Mouse (Mus musculus) G1E (cell line): ENCODE results near the gene AU022252. TPM values are rescaled to one million over a fixed set of nuclear protein-coding genes. Genes with fewer than 3 reads are reported as not detected.

Experiments
- ATAC-seq: 2 replicates; pipeline ENCODE4 v1.8.0; 2016; ENCODE audit warnings: mild to moderate bottlenecking; ENCODE audit not compliant: insufficient number of reproducible peaks, poor library complexity, low FRiP score, severe bottlenecking; ENCODE audit errors: extremely low read depth
- DNase-seq: peaks from one replicate; pipeline ENCODE4 v3.0.0; 2012; ENCODE audit warnings: low spot score
- H3K27me3 ChIP-seq: 2 replicates; pipeline ENCODE4 v1.6.1; 2012; ENCODE audit warnings: mild to moderate bottlenecking, low read length, inconsistent platforms; ENCODE audit not compliant: insufficient read depth
- H3K36me3 ChIP-seq: replicated peaks from 2 replicates; pipeline ENCODE3; 2012; ENCODE audit warnings: mild to moderate bottlenecking, inconsistent platforms
- H3K4me1 ChIP-seq: 2 replicates; pipeline ENCODE4 v1.6.1; 2012; ENCODE audit warnings: low read depth, low read length, inconsistent platforms, mixed read lengths; ENCODE audit not compliant: insufficient read depth
- H3K4me3 ChIP-seq: 2 replicates; pipeline ENCODE4 v1.5.1; 2012; ENCODE audit warnings: low read depth, mild to moderate bottlenecking, inconsistent platforms, low read length, moderate library complexity, mixed read lengths
- H3K9me3 ChIP-seq: replicated peaks from 2 replicates; pipeline ENCODE4 v1.6.1; 2012; ENCODE audit warnings: inconsistent platforms
- CTCF ChIP-seq: IDR thresholded peaks from 2 replicates; pipeline ENCODE4 v1.5.1; 2012; ENCODE audit warnings: low read depth, low read length, inconsistent platforms, mixed read lengths
- GATA1 ChIP-seq: IDR thresholded peaks from 2 replicates; pipeline ENCODE4 v1.6.1; 2012; ENCODE audit warnings: borderline replicate concordance, low read length, inconsistent platforms, mixed read lengths
- GATA2 ChIP-seq: IDR thresholded peaks from 2 replicates; pipeline ENCODE4 v1.6.1; 2012; ENCODE audit warnings: low read depth, low read length, inconsistent platforms, borderline replicate concordance
- POLR2AphosphoS5 ChIP-seq: IDR thresholded peaks from 2 replicates; pipeline ENCODE4 v1.6.1; 2012; ENCODE audit warnings: low read depth, low read length, inconsistent platforms; ENCODE audit not compliant: insufficient replicate concordance
- TAL1 ChIP-seq: conservative IDR thresholded peaks from 2 replicates; pipeline ENCODE4 v1.6.1; 2012; ENCODE audit warnings: low read depth, low read length, inconsistent platforms, mixed read lengths
- polyA plus RNA-seq: library from polyadenylated mRNA; stranded (reverse); fragments of >175 nt; gene quantifications from 2 replicates; pipeline ENCODE4 v1.2.3, GENCODE M21; 2012
- total RNA-seq, 2 experiments: library from RNA; stranded (forward) in 1 of 2; stranded (reverse) in 1 of 2; fragments of 200-1000 nt in 1 of 2; fragments of >200 nt in 1 of 2; fragmentation: Nextera tagmentation in 1 of 2; gene quantifications; 2 replicates each; pipeline ENCODE4 v1.2.3; 2014 to 2017

Gene AU022252
- total and polyA plus RNA-seq, 3 experiments: 10.1 to 25.9 (median 14.0) TPM

DNA sequence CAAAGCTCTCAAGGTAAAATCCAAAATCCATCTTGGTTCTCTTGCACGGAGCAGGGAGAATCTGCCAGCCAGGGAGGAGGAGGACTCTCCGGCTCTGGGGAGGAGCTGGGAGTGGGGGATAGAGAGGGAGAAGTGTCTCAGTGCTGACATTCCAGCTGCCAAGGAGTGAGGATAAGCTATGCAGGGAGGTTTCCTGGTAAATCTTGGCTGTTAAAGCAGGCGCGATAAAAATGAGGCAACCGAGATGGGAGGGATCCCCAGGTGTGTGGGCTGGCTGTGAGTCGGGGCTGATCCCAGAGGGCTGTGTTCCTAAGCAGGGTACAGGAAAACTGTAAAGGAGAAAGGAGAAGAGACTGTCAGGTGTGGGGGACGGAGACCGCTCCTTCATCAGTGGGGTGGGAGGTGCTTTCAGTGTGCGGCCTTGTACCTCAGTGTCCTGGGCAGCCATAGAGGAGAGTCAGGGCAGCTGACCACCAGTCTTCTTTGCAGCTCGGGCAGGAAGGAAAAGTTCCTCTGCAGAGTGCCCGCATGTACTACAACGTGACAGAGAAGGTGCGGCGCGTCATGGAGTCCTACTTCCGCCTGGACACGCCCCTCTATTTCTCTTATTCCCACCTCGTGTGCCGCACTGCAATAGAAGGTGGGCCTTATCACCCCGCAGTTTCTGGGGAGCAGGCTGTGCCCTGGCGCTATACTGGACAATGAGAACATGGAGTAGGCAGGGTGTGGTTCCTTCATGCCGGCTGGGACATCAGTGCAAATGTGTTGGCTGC lies 12.1 kb upstream of the AU022252 start:
- DNase-seq (no peak), ATAC-seq (no peak)
- Histone ChIP-seq H3K27me3 (no peaks in the 10 kb centered on the region), H3K4me3 (no peak overlapping the region), H3K36me3 (peaks cover 75% of the 10 kb centered on the region), H3K4me1 (0 out of 2 replicates have a peak, but pooled peaks cover 2% of the 10 kb centered on the region), H3K9me3 (no peaks in the 10 kb centered on the region)
- TF ChIP-seq GATA2 (no peak), POLR2AphosphoS5 (no peak), GATA1 (no peak), CTCF (no peak), TAL1 (no peak)

DNA sequence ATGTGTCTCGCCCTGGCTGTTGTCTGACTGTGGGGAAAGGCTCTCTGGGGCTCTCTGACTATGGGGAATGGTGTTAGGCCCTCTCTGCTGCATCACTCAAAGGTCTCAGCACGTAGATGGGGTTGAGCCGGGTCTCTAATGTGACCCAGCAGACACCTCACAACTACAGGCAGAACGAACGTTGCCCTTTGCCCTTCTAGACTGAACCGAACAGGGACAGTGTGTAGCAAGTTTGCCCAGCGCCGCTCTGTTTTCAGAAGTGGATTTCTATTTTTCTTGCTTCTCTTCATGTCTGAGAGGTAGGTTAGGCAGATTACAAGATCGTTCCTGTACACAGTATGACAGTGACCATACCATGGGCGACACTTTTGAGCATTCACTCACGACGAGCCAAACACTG lies 10.1 kb upstream of the AU022252 start:
- no peaks in the 10 kb centered on the region for H3K27me3 ChIP-seq
- peaks cover 82% of the 10 kb centered on the region for H3K36me3 ChIP-seq
- no peak for DNase-seq
- peaks cover 7% of the 10 kb centered on the region; the same call in 1 of the 2 replicates for H3K4me1 ChIP-seq
- TF ChIP-seq CTCF: no peak
- TF ChIP-seq GATA1: no peak
- TF ChIP-seq GATA2: no peak
- TF ChIP-seq TAL1: no peak
- TF ChIP-seq POLR2AphosphoS5: no peak
- no peak for ATAC-seq
- no peak overlapping the region for H3K4me3 ChIP-seq
- H3K9me3 ChIP-seq: no peaks in the 10 kb centered on the region

DNA sequence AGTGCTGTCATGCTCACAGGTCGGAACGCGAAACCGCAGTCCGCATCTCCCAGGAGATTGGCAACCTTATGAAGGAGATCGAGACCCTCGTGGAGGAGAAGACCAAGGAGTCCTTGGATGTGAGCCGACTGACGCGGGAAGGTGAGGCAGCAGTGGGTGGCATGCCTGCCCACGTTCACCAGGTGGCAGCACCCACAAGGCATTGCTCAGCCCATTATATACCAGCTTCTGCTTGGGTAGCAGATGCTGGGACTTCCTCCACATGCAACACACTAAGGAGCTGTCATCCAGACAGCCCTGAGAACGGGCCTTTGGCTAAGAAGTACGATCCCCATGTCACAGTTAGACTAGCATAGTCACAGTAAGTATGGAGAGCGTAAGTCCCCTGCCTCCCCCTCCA lies 9.2 kb upstream of the AU022252 start:
- no peaks in the 10 kb centered on the region for H3K27me3 ChIP-seq
- H3K36me3 ChIP-seq: peaks cover 84% of the 10 kb centered on the region
- H3K4me1 ChIP-seq: peaks cover 5% of the 10 kb centered on the region; the same call in 1 of the 2 replicates
- no peak overlapping the region for H3K4me3 ChIP-seq
- no peak for TF ChIP-seq TAL1
- TF ChIP-seq POLR2AphosphoS5: no peak
- peak; percentile 19; the same call in 1 of the 2 replicates for TF ChIP-seq CTCF
- H3K9me3 ChIP-seq: no peaks in the 10 kb centered on the region
- ATAC-seq (no peak), DNase-seq (no peak)

GRCm38 (mm10) chr4:119239181-119239682 lies 6.7 kb upstream of the AU022252 start:
- H3K27me3 ChIP-seq: no peaks in the 10 kb centered on the region
- peak; percentile 61 for DNase-seq
- peaks cover 76% of the 10 kb centered on the region for H3K36me3 ChIP-seq
- H3K4me1 ChIP-seq: peaks cover 12% of the 10 kb centered on the region
- no peaks in the 10 kb centered on the region for H3K9me3 ChIP-seq
- peak; percentile 28; the same call in 1 of the 2 replicates for ATAC-seq
- TF ChIP-seq POLR2AphosphoS5 (no peak), CTCF (peak; percentile 88), TAL1 (no peak), GATA2 (no peak), GATA1 (no peak)
- no peak overlapping the region for H3K4me3 ChIP-seq

DNA sequence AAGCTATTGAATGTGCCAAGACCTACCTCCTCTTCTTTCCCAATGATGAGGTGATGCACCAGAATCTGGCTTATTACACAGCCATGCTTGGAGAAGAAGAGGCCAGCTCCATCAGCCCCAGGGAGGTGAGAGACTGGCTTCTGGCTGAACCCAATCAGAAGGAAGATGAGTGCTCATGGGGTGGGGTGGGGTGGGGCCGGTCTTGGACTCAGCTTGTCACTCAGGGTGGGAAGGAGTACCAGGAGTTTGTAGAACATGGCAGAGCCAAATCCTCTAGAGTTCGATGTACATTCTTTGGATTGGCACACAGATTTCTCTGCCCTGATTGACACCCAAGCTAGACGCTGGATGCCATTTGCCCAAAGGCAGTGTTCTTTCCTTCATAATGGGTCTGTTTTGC lies 6.1 kb upstream of the AU022252 start:
- H3K36me3 ChIP-seq: peaks cover 70% of the 10 kb centered on the region
- H3K27me3 ChIP-seq: no peaks in the 10 kb centered on the region
- ATAC-seq: no peak
- no peak overlapping the region for H3K4me3 ChIP-seq
- peaks cover 18% of the 10 kb centered on the region for H3K4me1 ChIP-seq
- no peaks in the 10 kb centered on the region for H3K9me3 ChIP-seq
- TF ChIP-seq TAL1 (no peak), POLR2AphosphoS5 (no peak), GATA1 (no peak), GATA2 (no peak), CTCF (no peak)
- no peak for DNase-seq

GRCm38 (mm10) chr4:119234348-119234747 lies 1.8 kb upstream of the AU022252 start:
- TF ChIP-seq TAL1 (no peak), POLR2AphosphoS5 (no peak), CTCF (no peak), GATA2 (no peak), GATA1 (no peak)
- Histone ChIP-seq H3K36me3 (peaks cover 50% of the 10 kb centered on the region), H3K4me3 (no peak overlapping the region), H3K27me3 (no peaks in the 10 kb centered on the region), H3K4me1 (peaks cover 25% of the 10 kb centered on the region), H3K9me3 (no peaks in the 10 kb centered on the region)
- no peak for DNase-seq
- ATAC-seq: no peak
